Mouse (Mus musculus) heart, embryonic 11.5 days (tissue): ENCODE measurements at regions not wholly inside any gene's neighbourhood (a gene's known extent, or its start where the extent isn't known, plus 50 kb on each side); places are given as distances from the start of the nearest gene placed in this dataset.

Experiments used
- ATAC-seq: fragments of 200-750 bp; cut with Nextera tagmentation; replicated peaks from 2 replicates; pipeline ENCODE4 v1.8.0; 2017; ENCODE audit warnings: moderate library complexity; ENCODE audit not compliant: insufficient number of reproducible peaks, low FRiP score, low TSS enrichment
- H3K27ac ChIP-seq: fragments of 300-500 bp; sonication (generic); 2 replicates; pipeline ENCODE4 v1.5.1; 2014; ENCODE audit warnings: mild to moderate bottlenecking, low read depth, low read length
- H3K27me3 ChIP-seq: fragments of 300-500 bp; sonication (generic); 2 replicates; pipeline ENCODE4 v1.6.1; 2014; ENCODE audit warnings: mild to moderate bottlenecking, low read length, mixed read lengths; ENCODE audit not compliant: control insufficient read depth, insufficient read depth
- H3K36me3 ChIP-seq: fragments of 300-500 bp; sonication (generic); 2 replicates; pipeline ENCODE4 v1.6.1; 2014; ENCODE audit warnings: mild to moderate bottlenecking, low read length, moderate library complexity, mixed read lengths; ENCODE audit not compliant: control insufficient read depth, insufficient read depth
- H3K4me1 ChIP-seq: fragments of 300-500 bp; sonication (generic); 2 replicates; pipeline ENCODE4 v1.6.1; 2014; ENCODE audit warnings: low read length; ENCODE audit not compliant: control insufficient read depth, insufficient read depth
- H3K4me2 ChIP-seq: fragments of 300-500 bp; sonication (generic); 2 replicates; pipeline ENCODE4 v1.6.1; 2014; ENCODE audit warnings: mild to moderate bottlenecking, moderate library complexity
- H3K4me3 ChIP-seq: fragments of 300-500 bp; sonication (generic); 2 replicates; pipeline ENCODE4 v1.5.1; 2014; ENCODE audit warnings: low read depth, low read length
- H3K9ac ChIP-seq: fragments of 300-500 bp; sonication (generic); 2 replicates; pipeline ENCODE4 v1.6.1; 2014; ENCODE audit warnings: mild to moderate bottlenecking, low read depth, low read length, moderate library complexity
- H3K9me3 ChIP-seq: fragments of 300-500 bp; sonication (generic); replicated peaks from 2 replicates; pipeline ENCODE4 v1.6.1; 2016; ENCODE audit warnings: low read length; ENCODE audit not compliant: control insufficient read depth
- WGBS: fragments of 180-500 bp; shearing (Covaris S2); extraction: QIAGEN DNeasy Blood & Tissue Kit; methylation state at CpG from one replicate; pipeline ENCODE4 v1.1.7; 2014; ENCODE audit not compliant: insufficient replicate concordance; 5-methylcytosine and 5-hydroxymethylcytosine counted together

DNA sequence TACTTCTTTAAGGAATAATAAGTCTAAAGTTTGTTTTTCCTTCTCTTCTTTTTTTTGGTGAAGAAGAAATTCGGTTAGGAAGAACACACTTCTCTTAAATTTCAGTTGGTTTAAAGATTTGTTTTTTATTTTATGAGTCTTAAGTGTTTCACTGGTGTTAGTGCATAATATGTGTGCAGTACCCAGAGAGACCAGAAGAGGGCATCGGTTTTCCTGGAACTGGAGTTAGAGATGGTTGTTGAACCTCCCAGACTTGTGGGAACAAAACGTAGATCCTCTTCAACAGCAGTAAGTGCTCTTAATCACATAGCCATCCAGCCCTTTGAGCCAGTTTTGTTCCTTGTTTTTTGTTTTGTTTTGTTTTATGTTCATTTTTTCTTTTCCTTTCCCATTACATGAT is 101.5 kb upstream of the Nebl start:
- Histone ChIP-seq H3K27ac (no peak overlapping the region), H3K4me1 (no peaks in the 10 kb centered on the region), H3K36me3 (no peaks in the 10 kb centered on the region), H3K4me3 (no peak overlapping the region), H3K9ac (no peak overlapping the region), H3K9me3 (no peaks in the 10 kb centered on the region), H3K4me2 (no peak overlapping the region), H3K27me3 (no peaks in the 10 kb centered on the region)
- no peak for ATAC-seq
- 65% methylated on average over 3 of the region's 3 CpGs for WGBS

- 81% methylated on average over 5 of the region's 5 CpGs for WGBS
- Histone ChIP-seq H3K4me3 (no peak overlapping the region), H3K4me2 (no peak overlapping the region), H3K27ac (no peak overlapping the region), H3K9ac (no peak overlapping the region), H3K27me3 (no peaks in the 10 kb centered on the region), H3K9me3 (no peaks in the 10 kb centered on the region), H3K36me3 (no peaks in the 10 kb centered on the region), H3K4me1 (no peaks in the 10 kb centered on the region)
- no peak for ATAC-seq
Observed at GRCm38 (mm10) chr2:17830216-17830615, 99.0 kb upstream of the Nebl start.

- no peak overlapping the region for H3K9ac ChIP-seq
- no peaks in the 10 kb centered on the region for H3K9me3 ChIP-seq
- H3K4me3 ChIP-seq, result no peak overlapping the region
- H3K27ac ChIP-seq, result no peak overlapping the region
- no peaks in the 10 kb centered on the region for H3K4me1 ChIP-seq
- H3K27me3 ChIP-seq, result no peaks in the 10 kb centered on the region
- WGBS, result 83% methylated on average over 2 of the region's 2 CpGs
- H3K36me3 ChIP-seq, result no peaks in the 10 kb centered on the region
- H3K4me2 ChIP-seq, result no peak overlapping the region
- no peak for ATAC-seq
Observed at GRCm38 (mm10) chr2:17825271-17825670, 94.0 kb upstream of the Nebl start.

DNA sequence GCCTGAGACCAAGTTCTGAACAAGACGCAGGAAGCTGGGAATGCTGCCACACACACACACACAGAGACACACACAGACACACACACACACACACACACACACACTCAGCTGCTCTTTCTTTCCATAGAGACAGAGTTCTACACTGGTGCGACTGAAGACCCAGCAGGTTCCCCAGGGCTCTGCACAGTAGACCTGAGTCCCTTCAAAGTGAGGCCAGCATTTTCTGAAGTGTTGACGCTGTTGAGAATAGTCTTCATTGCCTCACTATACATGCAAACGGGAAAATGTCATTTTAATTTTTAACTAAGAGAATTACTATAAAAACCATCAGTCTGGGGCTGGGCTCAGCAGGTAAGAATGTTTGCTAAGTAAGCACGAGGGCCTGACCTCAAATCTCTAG is 92.9 kb upstream of the Nebl start:
- no peak overlapping the region for H3K9ac ChIP-seq
- WGBS, result 81% methylated on average over 5 of the region's 5 CpGs
- H3K36me3 ChIP-seq, result no peaks in the 10 kb centered on the region
- no peak overlapping the region for H3K4me2 ChIP-seq
- no peaks in the 10 kb centered on the region for H3K4me1 ChIP-seq
- H3K9me3 ChIP-seq, result no peaks in the 10 kb centered on the region
- ATAC-seq, result no peak
- H3K27me3 ChIP-seq, result no peaks in the 10 kb centered on the region
- H3K4me3 ChIP-seq, result no peak overlapping the region
- H3K27ac ChIP-seq, result no peak overlapping the region

GRCm38 (mm10) chr2:17822621-17823006 is 91.3 kb upstream of the Nebl start:
- H3K27me3 ChIP-seq, result no peaks in the 10 kb centered on the region
- no peaks in the 10 kb centered on the region for H3K4me1 ChIP-seq
- no peaks in the 10 kb centered on the region for H3K36me3 ChIP-seq
- H3K9ac ChIP-seq, result no peak overlapping the region
- no peaks in the 10 kb centered on the region for H3K9me3 ChIP-seq
- no peak for ATAC-seq
- H3K27ac ChIP-seq, result no peak overlapping the region
- WGBS, result 88% methylated on average over 4 of the region's 4 CpGs
- H3K4me2 ChIP-seq, result no peak overlapping the region
- no peak overlapping the region for H3K4me3 ChIP-seq

- Histone ChIP-seq H3K27ac (no peak overlapping the region), H3K9me3 (no peaks in the 10 kb centered on the region)
- WGBS, result 80% methylated on average over 13 of the region's 13 CpGs
Observed at GRCm38 (mm10) chr2:17821878-17822620, 90.8 kb upstream of the Nebl start.

GRCm38 (mm10) chr2:17811943-17812670 is 80.8 kb upstream of the Nebl start:
- H3K9ac ChIP-seq, result no peak overlapping the region
- 39% methylated on average over 7 of the region's 7 CpGs for WGBS

More at GRCm38 (mm10) chr2:17821878-17822620, 90.8 kb upstream of the Nebl start:
- Histone ChIP-seq H3K36me3 (no peaks in the 10 kb centered on the region), H3K4me1 (no peaks in the 10 kb centered on the region), H3K9ac (no peak overlapping the region), H3K4me2 (no peak overlapping the region), H3K27me3 (no peaks in the 10 kb centered on the region), H3K4me3 (no peak overlapping the region)
- ATAC-seq, result no peak

More at GRCm38 (mm10) chr2:17811943-17812670, 80.8 kb upstream of the Nebl start:
- no peak overlapping the region for H3K27ac ChIP-seq
- no peaks in the 10 kb centered on the region for H3K9me3 ChIP-seq
- no peak overlapping the region for H3K4me3 ChIP-seq
- no peak for ATAC-seq
- no peaks in the 10 kb centered on the region for H3K27me3 ChIP-seq
- H3K4me1 ChIP-seq, result peaks cover 5% of the 10 kb centered on the region; the same call in 1 of the 2 replicates
- no peak overlapping the region for H3K4me2 ChIP-seq
- no peaks in the 10 kb centered on the region for H3K36me3 ChIP-seq
